Mouse (Mus musculus): ENCODE results near the gene Serpinb3a.
"Not testable (repeated sequence)": the region's sequence is repeated elsewhere in the genome, so short reads cannot be mapped to it uniquely, and the experiment has no call there.

The Serpinb3a gene

GRCm38 (mm10) chr1:107052203-107052602 lies at the start of gene Serpinb3a:
Gene Serpinb3a (minus strand): TSS chr1:107052303.
- DNase-seq (ENCODE audit: low spot score), result no peak

GRCm38 (mm10) chr1:107098417-107098816 lies 46.3 kb upstream of the Serpinb3a start:
- DNase-seq (ENCODE audit: low spot score), result no peak

GRCm38 (mm10) chr1:107083406-107083805 lies 31.3 kb upstream of the Serpinb3a start, which contains the start of gene Serpinb3d:
Gene Serpinb3d (minus strand): TSS chr1:107083506.
- no peak for DNase-seq (ENCODE audit: low spot score)

- not testable (repeated sequence) for DNase-seq (ENCODE audit: low spot score)
Measured at GRCm38 (mm10) chr1:107034236-107034635, 17.9 kb downstream of the Serpinb3a start.

GRCm38 (mm10) chr1:107025886-107026285 lies 26.2 kb downstream of the Serpinb3a start:
- no peak for DNase-seq (ENCODE audit: low spot score)

GRCm38 (mm10) chr1:107015210-107015609 lies 36.9 kb downstream of the Serpinb3a start:
- no peak for DNase-seq (ENCODE audit: low spot score)

- DNase-seq (ENCODE audit: low spot score), result peak; percentile 23
Measured at GRCm38 (mm10) chr1:107014530-107014929, 37.6 kb downstream of the Serpinb3a start.

- no peak for DNase-seq (ENCODE audit: low spot score)
Measured at GRCm38 (mm10) chr1:107006316-107006715, 45.8 kb downstream of the Serpinb3a start.

GRCm38 (mm10) chr1:107001754-107002153 lies 50.3 kb downstream of the Serpinb3a start:
- DNase-seq (ENCODE audit: low spot score), result no peak

GRCm38 (mm10) chr1:107000424-107000823 lies 51.7 kb downstream of the Serpinb3a start:
- DNase-seq (ENCODE audit: low spot score), result no peak

Data from embryo, embryonic 10 days (tissue).